ENCODE assay signal across 8 mouse cellular contexts in the genomic region with DNA sequence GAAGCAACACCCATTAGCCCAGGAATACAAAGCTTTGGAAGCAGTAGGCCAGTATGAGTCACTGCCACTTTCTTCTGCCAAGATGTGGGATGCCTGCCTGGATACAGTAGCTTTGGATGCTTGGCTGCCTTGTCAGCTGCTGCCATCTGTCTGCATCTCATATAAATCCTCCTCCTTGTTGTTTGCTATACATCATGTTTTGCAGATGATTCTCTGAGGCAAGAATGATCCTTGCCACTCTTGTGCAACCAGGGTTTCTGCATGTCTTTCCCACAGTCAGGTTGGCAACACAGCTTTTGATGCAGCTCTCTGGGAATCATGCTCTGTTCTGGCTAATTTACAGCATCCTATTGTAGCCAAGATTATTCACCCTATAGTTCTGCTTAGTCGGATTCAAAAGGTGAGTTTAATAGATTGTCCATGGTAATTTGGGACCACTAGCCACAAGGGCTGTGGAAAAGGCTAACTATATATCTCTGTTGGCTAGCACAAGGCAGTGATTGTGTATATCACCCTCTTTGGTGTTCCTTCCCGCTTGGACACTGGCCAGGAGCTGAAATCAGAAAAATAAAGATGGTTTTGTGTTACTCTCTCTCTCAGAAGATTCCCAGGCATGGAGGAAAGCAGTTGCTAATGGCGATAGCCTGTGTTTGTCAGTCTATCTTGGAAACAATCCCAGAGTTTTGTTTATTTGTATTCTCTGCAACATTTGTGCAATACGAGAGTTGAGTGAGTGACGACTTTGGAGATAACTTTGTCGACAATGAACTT.
DNase-seq lines count a peak whose midpoint lies in the region; ATAC-seq lines count a peak whose summit lies in the region.

No protein-coding gene starts in this region.

- no peak for ATAC-seq in CD4-positive, CD25-positive, alpha-beta regulatory T cell, adult 4 months
- no peak for ATAC-seq in monocyte, adult 5-6 weeks (replicated peaks; ENCODE audit: insufficient number of reproducible peaks, low FRiP score, low TSS enrichment, poor library complexity, severe bottlenecking)

- intact Hi-C loops in heart, postnatal 36 days (cut with DNase I) = no loop called here
- intact Hi-C loops in left cerebral cortex, postnatal 36 days (cut with DNase I) = loop anchor here (10.0 kb wide), 1 partner anchor 90 kb away; no protein-coding TSS in a partner anchor

- DNase-seq in adrenal gland, postnatal 14 days = peak; percentile 8
- no peak for DNase-seq in adrenal gland, adult 18-20 months (ENCODE audit: low spot score in 2 of 2)
- DNase-seq in cerebellum, adult 11-12 months = peak; percentile 51
- peak; percentile 3 to 6 for DNase-seq in heart, postnatal 36 days
- peak; percentile 78 for DNase-seq in left cerebral cortex, postnatal 36 days (ENCODE audit: low spot score in 2 of 2)
- peak; percentile 57 for DNase-seq in right cerebral cortex, postnatal 4 days

Comparison
In these comparisons a context has a peak if more than half of its experiments do, and no peak if none do; other contexts are left out.
1. DNase-seq: peak in adrenal gland, postnatal 14 days (single experiment), cerebellum, adult 11-12 months (single experiment), heart, postnatal 36 days (2 of 2), left cerebral cortex, postnatal 36 days (2 of 2) and right cerebral cortex, postnatal 4 days (single experiment); none in adrenal gland, adult 18-20 months (0 of 2).